Mouse (Mus musculus) heart, postnatal 0 days (tissue): ENCODE results near the gene Pkp1.

ENCODE experiments used
- CTCF ChIP-seq: IDR thresholded peaks from 2 replicates; pipeline ENCODE4 v1.5.1; 2016; ENCODE audit warnings: antibody characterized with exemption, control low read depth, low read depth
- EP300 ChIP-seq: IDR thresholded peaks from 2 replicates; pipeline ENCODE4 v1.6.1; 2016; ENCODE audit warnings: antibody characterized with exemption, low read depth

GRCm38 (mm10) chr1:135948871-135949270 is 29.9 kb upstream of the Pkp1 start:
- TF ChIP-seq CTCF (no peak), EP300 (no peak)
